Mouse (Mus musculus) layer of hippocampus, adult 18-20 months (tissue): Measurements from ENCODE around the gene Fn3krp. TPM values are rescaled to one million over a fixed set of nuclear protein-coding genes. Genes with fewer than 3 reads are reported as not detected.

ENCODE experiments used
- DNase-seq, 2 experiments: peaks; one replicate each; pipeline ENCODE4 v3.0.0; 2022; ENCODE audit warnings: low spot score in 2 of 2
- microRNA-seq, 2 experiments: library from miRNA; unstranded; fragments of <30 nt; microRNA quantifications; one replicate each; pipeline ENCODE4 v1.2.0; 2021
- total RNA-seq, 2 experiments: library from RNA; stranded (reverse); gene quantifications; 2 replicates each; pipeline ENCODE4 v1.2.3; 2021

Gene Fn3krp
- total RNA-seq, 2 experiments from 2014 or later = 51.2 to 55.0 TPM

GRCm38 (mm10) chr11:121441653-121442052 lies 20.5 kb downstream of the Fn3krp start:
- no peak for DNase-seq

DNA sequence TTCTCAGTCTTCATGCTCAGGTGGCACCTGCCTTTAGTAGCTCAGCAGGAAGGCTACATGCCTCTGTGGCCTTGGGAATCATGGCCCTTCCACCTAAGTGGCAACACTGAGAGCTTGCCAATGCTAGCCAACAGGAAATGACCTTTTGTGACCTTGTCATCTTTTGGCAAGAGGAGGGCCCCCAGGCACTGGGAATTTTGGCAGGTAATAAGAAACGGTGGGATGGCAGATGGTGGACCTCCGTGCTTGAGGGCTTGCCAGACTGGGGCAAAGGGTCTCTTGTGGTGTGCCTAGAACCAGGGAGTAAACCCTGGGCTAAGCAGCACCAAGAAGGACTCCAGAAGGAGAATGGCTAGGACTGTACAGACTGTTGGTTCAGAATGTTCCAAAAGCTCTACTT lies 20.9 kb downstream of the Fn3krp start:
- no peak for DNase-seq

GRCm38 (mm10) chr11:121451216-121451726 lies 30.1 kb downstream of the Fn3krp start:
- no peak for DNase-seq

DNA sequence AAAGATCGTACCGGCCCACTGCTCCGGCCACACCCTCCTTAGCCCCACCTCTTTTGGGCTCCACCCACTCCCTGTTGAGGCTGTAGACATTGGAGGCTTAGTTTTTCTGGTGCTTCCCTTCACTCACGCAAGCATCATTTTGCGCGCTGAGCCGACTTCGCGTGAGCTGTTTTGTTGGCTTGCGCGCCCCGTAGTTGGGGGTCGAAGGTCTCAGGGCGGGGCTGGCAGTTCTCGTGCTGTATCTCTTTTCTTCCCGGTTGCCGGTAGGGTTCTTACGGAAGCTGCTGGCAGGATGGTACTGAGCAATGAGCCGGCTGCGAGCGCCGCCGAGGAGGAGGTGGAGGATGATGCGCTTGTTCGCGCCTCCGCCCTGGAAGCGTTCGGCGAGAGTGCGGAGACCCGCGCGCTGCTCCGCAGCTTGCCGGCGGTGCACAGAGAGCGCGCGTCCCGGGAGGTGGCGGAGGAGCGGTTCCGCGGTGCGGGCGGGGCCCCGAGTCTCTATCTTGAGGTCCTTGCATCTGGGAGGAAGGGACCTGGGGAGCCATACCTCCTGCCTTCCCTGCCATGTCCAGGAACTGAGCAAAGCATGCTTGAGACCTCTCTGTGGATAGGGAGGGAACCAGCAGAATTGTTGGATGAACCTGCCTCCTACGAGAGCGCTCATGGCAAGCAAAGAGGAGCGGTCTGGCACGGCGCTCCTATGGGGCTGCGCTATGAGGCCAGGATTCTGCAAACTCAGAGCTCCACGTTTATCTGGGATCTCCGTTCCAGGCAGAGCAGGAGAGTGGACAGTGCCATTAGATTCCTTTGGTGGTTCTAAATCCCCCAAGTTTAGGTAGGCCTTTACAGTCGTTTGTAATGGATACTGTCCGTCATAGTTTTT lies 30.8 kb downstream of the Fn3krp start, which contains the start of gene Tbcd:
Tbcd (plus strand) TSS at position 197 of the 883 bp plus-strand sequence.
- peak; percentile 96 to 98 for DNase-seq

DNA sequence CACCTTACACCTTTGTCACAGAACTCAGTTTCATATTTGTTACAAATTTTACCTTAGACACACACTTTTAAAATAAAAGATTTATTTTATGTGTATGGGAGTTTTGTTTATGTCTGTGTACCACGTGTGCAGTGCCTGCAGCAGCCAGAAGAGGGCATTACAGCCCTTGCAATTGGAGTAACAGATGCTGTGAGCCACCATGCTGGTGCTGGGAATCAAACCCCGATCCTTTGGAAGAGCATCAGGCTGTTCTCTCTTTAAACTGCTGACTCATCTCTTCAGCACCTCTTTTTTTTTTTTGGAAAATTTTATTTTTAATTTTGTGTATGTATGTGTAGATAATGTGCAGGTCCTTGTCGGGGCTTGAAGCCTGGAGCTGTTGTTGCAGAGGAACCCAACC lies 36.7 kb downstream of the Fn3krp start:
- DNase-seq = no peak

GRCm38 (mm10) chr11:121467408-121467807 lies 46.2 kb downstream of the Fn3krp start:
- no peak for DNase-seq

DNA sequence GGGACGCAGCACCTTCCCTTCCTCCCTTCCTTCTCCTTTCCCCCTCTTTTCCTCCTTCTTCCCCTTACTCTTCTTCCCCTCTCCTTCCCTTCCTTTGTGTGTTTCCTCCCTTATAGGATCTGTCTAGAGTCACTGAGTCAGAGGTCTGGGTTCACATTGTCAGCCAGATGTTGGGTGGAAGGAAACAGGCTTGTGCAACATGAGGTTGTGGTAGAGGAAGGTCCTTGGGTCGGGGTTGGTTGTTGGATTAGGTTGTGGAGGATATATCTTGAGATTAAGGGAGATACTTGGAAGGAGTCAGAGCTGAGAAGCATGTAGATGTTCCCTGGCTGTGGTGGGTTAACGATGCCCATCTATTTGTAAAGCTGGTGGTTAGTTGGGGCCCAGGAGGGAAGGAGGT lies 53.6 kb downstream of the Fn3krp start:
- DNase-seq = no peak

DNA sequence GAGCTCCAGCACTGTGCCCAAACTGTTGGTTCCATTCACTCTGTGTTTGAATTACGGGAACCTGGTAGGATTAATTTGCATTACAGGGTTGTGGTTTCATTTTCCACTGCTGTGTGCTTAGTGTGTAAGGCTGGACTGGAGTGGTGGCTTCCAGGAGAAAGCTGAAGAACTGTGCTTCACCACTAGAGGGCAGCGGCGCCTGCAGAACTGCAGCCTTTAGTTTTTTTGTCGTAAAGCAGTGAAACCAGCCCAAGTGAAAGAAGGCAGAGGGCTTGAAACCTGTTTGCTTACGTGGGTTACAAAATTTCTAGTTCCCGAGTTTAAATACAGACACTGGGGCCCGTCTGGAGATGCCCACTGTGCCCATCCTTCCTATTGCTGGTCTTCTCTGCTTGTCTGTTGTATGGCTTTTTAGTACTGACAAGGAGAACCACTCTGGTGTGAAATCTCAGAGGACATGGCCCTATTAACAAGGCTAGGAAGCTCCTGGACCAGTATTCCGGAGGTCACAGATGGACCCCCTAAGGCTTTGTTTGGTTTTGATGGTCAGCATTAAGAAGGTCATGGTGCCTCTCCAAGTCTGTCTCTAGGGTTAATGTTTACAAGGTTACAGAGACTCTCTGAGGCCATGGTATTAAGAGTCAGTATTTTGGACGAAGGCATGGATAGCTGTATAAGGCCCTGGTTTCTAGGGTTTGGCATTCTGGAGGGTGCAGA lies 54.7 kb downstream of the Fn3krp start:
- DNase-seq = peak; percentile 37 to 75

GRCm38 (mm10) chr11:121479476-121480203 lies 58.4 kb downstream of the Fn3krp start:
- DNase-seq = no peak

Small RNAs within 50 kb of the gene (microRNA-seq; reads per million reads assigned to microRNA genes)
- 0.59 to 3.0 reads per million in 2 experiments for gene Mir7236

Other genes with a start within 250 kb of the Fn3krp start
- 10 to 100 TPM; 20.6 to 21.0 TPM for gene Hexdc, start 217.0 kb upstream of the Fn3krp start, total RNA-seq
- gene Ogfod3, start 216.7 kb upstream of the Fn3krp start, total RNA-seq = 1 to 10 TPM; 7.4 to 7.7 TPM
- gene Cybc1, start 192.1 kb upstream of the Fn3krp start, total RNA-seq = 10 to 100 TPM; 25.3 to 27.2 TPM
- gene Narf, start 184.1 kb upstream of the Fn3krp start, total RNA-seq = 10 to 100 TPM; 43.6 to 44.6 TPM
- 10 to 100 TPM; 76.9 to 78.0 TPM for gene Foxk2, start 161.4 kb upstream of the Fn3krp start, total RNA-seq
- 10 to 100 TPM; 69.1 to 75.7 TPM for gene Wdr45b, start 67.0 kb upstream of the Fn3krp start, total RNA-seq
- 10 to 100 TPM; 65.6 to 69.3 TPM for gene Rab40b, start 33.1 kb upstream of the Fn3krp start, total RNA-seq
- gene Fn3k, start 13.5 kb downstream of the Fn3krp start, total RNA-seq = 10 to 100 TPM; 44.9 to 49.3 TPM
- gene Tbcd, start 30.5 kb downstream of the Fn3krp start, total RNA-seq = 10 to 100 TPM; 37.1 to 39.0 TPM
- under 1 TPM; 0.13 to 0.25 TPM for gene Zfp750, start 97.9 kb downstream of the Fn3krp start, total RNA-seq